Mouse (Mus musculus) brown adipose tissue, adult 24 weeks (tissue): Measurements from ENCODE around the gene Myog. TPM values are rescaled to one million over a fixed set of nuclear protein-coding genes. Genes with fewer than 3 reads are reported as not detected.
A peak's percentile ranks its signal among the peaks of the same experiment; 100 is the strongest.

Experiments
- H3K27ac ChIP-seq: fragments of 200-500 bp; replicated peaks from 2 replicates; pipeline ENCODE4 v1.5.1; 2012; ENCODE audit warnings: low read depth, mild to moderate bottlenecking, low read length
- H3K4me1 ChIP-seq: fragments of 200-500 bp; 2 replicates; pipeline ENCODE4 v1.6.1; 2012; ENCODE audit warnings: low read length, mixed read lengths; ENCODE audit not compliant: control insufficient read depth, insufficient read depth, insufficient read length
- H3K4me3 ChIP-seq: fragments of 200-500 bp; 2 replicates; pipeline ENCODE4 v1.5.1; 2012; ENCODE audit warnings: low read depth, mild to moderate bottlenecking, low read length, moderate library complexity; ENCODE audit not compliant: insufficient read depth
- polyA plus RNA-seq: library from polyadenylated mRNA; stranded (reverse); fragments of >200 nt; gene quantifications from 2 replicates; pipeline ENCODE4 v1.2.4, GENCODE M21; 2012; ENCODE audit not compliant: missing spikeins, insufficient read depth, insufficient read length

Gene Myog
- polyA plus RNA-seq, 1 experiment: not detected

DNA sequence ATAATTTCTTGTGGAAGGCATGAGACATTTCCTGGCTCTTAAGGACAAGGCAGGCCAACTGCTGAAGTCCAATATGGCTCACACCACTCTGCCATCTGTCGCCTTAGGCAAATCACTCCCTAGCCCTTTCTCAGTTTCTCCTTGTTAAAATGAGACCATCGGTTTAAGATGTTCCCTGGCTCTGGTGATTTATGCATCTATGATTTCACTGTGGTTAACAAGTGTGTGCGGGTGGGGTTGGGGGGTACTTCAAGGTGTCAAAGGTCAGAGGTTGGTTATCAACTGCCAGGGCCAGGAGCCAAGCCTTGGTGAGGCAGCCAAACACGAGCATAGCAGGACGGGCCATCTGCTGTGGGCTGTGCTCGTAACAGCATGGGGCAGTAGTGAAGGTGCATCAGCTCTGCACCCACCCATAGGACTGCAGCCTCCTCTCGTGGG lies 15.3 kb upstream of the Myog start:
- no peak overlapping the region for H3K27ac ChIP-seq
- no peak overlapping the region for H3K4me3 ChIP-seq
- no peaks in the 10 kb centered on the region for H3K4me1 ChIP-seq

DNA sequence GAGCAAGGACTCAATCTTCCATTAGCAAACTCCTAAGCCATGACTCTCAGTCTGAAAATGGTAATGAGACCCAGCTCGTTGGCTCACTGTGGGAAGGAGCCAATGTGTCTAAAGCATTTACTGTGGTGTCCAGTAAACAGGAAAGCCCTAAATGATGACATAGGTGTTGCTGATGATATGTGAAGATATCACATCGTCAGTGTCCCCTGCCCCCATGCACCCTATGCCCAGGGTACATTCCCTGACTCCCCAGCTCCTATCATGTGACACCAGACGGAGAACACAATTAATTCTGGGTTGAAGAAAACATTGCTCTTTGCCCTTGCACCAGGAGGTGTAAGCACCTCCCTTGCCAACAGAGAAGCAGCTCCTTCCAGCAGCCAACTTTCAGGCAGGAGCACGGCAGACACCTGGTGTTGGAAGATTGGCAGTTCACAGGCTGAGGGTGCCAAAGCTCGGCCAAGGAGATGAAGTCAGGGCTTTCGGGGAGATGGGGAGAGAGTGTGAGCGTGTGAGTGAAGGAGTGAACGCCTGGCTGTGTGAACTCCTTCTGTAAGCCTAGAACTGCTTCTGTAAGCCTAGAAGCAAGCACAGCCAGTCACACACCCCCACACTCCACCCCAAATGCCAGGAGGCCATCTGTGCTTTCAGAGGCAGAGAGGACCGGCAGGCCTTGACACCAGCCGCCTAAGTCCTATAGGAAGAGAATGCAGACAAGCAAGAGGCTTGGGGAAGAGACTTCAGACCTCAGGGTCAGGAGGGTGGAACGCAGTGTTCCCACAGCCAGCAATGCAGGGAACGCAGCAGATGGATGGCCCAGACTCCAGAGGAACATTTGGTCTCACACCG lies 13.9 kb upstream of the Myog start:
- no peaks in the 10 kb centered on the region for H3K4me1 ChIP-seq
- H3K27ac ChIP-seq: no peak overlapping the region
- no peak overlapping the region for H3K4me3 ChIP-seq

DNA sequence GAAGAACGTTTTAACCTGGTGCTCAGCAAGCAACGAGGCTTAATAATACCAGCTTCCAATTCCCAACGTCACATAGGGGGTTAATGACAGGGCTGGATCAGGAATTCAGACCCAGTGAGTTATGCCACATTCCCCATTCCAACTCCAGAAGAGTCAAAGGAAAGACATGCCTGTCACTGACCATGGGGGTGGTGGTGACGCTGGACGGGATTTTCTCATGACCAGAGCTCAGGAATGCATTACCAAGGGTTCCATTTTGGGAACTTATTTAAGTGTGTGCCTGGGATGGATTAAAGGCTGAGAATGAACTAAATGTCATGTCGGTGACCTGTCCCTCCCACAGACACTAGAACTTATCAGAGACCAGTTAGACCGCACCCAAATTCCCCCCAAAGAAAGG lies 13.0 kb upstream of the Myog start:
- no peak overlapping the region for H3K4me3 ChIP-seq
- H3K27ac ChIP-seq: no peak overlapping the region
- H3K4me1 ChIP-seq: no peaks in the 10 kb centered on the region

DNA sequence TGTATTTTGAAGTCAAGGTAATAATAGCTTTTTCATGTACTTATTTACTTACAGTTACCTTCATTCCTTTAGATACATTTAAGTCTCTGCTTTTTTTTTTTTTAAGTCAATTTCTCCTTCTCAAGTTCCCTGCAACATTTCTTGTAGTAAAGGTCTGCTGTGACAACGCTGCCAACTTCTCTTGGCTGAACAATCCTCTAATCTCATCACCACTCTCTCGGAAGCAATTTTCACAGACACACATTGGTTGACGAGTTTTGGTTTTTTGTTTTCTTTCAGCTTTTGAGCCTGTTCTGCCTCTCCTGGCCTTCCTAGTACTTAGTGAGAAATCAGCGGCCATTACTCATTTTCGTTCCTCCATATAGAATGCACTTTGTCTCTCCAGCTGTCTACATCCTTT lies 9.6 kb upstream of the Myog start:
- Histone ChIP-seq H3K27ac (no peak overlapping the region), H3K4me1 (no peaks in the 10 kb centered on the region)

DNA sequence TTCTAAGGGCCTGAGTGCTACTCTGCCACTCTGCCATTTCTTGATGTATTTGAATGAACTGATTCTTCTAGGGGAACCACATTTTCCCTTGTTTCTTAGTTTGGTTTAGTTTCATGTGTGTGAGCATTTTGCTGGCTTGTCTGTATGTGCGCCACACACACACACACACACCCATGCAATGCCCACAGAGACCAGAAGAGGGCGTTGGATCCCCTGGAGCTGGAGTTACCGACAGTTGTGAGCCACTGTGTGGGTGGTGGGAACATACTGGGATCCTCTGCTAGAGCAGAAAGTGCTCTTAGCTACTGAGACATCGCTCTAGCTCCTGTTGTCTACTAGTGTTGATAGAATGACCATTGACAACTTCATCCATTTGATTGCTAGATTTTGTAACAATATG lies 8.2 kb upstream of the Myog start:
- H3K27ac ChIP-seq: no peak overlapping the region
- H3K4me3 ChIP-seq: no peak overlapping the region
- no peaks in the 10 kb centered on the region for H3K4me1 ChIP-seq

More for the DNA sequence above, 9.6 kb upstream of the Myog start:
- no peak overlapping the region for H3K4me3 ChIP-seq

DNA sequence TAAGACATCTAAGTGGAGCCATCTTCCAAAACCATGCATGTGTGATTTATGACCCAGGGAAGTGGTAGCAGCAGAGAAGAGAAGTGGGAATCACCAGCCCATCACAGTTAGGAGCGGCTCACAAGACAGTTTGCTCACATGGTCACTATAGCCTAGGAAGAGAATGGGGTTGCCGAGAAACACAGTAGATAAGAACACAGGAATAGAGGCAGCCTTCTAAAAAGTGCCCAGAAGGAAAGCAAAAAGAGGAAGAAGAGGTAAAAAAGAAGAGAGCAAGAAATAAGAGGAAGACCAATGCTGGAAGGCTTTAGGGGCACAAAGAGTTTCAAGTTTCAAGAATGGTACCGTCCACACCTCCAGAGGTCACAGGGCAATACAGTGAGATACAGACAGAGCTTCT lies 7.4 kb upstream of the Myog start:
- no peak overlapping the region for H3K27ac ChIP-seq
- no peak overlapping the region for H3K4me3 ChIP-seq
- no peaks in the 10 kb centered on the region for H3K4me1 ChIP-seq

DNA sequence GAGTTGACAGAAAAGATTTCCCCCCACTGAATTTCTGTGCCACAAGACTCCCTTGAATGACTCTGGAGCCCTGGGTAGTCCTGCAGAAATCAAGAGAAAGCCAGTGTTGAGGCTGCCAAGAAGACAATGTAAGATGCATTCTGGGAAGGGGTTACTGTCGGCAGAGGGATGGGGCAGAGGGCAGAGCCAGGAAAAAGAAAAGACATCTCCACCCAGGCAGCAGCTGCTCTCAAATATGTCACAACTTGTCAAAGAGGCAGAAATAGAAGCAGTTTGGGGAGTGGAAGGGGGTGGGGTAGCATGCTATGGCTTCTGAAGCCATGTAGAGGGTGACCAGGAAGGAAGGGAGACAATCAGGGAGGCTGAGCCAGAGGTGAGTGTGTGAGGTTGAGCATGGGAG lies 6.7 kb upstream of the Myog start:
- no peak overlapping the region for H3K4me3 ChIP-seq
- H3K27ac ChIP-seq: no peak overlapping the region
- no peaks in the 10 kb centered on the region for H3K4me1 ChIP-seq

DNA sequence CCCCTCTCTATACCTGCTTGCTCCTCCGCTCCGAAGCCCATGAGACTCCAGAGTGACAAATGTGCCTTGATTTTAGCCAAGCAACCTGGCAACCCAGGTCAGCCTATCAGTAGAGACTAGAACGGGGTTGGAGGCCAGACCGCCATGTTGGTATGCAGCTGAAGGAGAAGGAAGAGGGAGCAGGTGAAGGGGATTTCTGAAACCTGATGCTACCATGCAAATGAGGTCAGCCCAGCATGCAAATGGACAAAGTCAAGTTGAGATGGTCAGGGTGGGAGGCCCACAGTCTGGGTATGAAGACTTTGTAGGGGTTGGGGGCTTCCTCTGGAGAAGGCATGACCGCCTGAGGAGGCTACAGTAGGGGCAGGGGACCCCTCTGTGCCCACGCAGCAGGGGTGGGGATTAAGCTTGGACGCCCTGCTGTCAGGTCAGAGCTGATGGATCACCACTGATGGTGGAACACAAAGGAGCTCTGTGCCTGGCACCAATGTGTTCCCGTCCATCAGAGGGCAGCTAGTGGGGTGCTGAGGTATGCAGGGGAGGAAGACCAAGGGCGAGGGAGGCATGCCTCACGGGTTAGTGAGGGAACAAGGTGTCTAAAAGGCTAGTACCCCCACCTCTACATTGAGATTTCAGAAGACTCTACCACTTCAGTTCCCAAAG lies 4.2 kb upstream of the Myog start:
- no peak overlapping the region for H3K27ac ChIP-seq
- no peak overlapping the region for H3K4me3 ChIP-seq
- no peaks in the 10 kb centered on the region for H3K4me1 ChIP-seq

DNA sequence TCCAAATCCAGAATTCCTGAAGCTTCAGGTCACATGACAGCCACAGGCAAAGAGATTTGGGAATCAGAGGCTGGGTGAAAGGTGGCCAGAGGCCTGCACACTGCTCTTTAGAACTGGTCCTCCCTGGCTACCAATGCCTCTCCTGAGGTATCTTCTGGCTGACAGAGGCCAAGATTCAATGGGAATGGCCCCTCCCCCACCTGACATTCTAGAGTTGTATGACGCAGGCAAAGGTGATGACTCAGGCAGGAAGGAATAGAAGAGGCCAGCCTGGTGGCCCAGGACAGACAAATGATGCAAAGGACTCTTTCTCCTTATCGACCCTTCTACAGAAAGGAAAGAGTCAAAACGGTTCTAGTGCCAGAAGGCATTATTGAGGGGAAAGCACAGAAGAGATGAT lies 1.6 kb upstream of the Myog start:
- Histone ChIP-seq H3K27ac (no peak overlapping the region), H3K4me1 (peaks cover 18% of the 10 kb centered on the region), H3K4me3 (no peak overlapping the region)

DNA sequence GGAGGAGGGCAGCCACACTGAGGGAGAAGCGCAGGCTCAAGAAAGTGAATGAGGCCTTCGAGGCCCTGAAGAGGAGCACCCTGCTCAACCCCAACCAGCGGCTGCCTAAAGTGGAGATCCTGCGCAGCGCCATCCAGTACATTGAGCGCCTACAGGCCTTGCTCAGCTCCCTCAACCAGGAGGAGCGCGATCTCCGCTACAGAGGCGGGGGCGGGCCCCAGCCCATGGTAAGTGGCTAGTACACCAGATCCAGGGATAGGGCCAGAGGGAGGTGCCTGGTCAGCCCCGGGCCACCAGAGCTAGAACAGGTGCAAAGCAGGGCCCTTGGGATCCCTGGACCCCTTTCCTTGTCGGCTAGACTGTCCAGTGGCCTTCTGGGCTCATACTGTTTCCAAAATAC lies 511 bp downstream of the Myog start:
- no peak overlapping the region for H3K27ac ChIP-seq
- H3K4me1 ChIP-seq: peaks cover 21% of the 10 kb centered on the region
- H3K4me3 ChIP-seq: no peak overlapping the region

DNA sequence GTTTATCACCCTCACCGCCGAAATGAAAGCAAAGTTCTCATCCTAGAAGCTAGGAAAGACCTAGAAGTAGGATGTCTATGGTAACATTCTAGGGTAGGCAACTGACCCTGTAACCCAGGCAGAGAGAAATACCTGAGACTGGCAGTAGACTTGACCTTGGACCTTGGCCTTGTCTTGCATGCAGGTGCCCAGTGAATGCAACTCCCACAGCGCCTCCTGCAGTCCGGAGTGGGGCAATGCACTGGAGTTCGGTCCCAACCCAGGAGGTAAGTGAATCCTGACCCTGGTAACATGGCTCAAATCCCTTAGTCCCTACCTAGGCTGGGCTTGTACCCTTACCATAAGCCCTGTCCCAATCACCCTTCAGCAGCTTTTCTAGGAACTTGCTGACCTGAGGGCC lies 1.1 kb downstream of the Myog start:
- Histone ChIP-seq H3K27ac (peak overlapping the region; percentile 36; the same call in 1 of the 2 replicates), H3K4me3 (no peak overlapping the region), H3K4me1 (peaks cover 21% of the 10 kb centered on the region)

DNA sequence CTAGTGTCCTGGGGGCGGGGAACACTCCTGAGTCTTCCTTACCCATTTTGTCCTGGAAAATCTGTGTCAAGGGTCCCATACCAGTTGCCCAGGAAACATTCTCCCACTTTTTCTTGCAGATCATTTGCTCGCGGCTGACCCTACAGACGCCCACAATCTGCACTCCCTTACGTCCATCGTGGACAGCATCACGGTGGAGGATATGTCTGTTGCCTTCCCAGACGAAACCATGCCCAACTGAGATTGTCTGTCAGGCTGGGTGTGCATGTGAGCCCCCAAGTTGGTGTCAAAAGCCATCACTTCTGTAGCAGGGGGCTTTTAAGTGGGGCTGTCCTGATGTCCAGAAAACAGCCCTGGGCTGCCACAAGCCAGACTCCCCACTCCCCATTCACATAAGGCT lies 1.8 kb downstream of the Myog start:
- H3K4me3 ChIP-seq: no peak overlapping the region
- H3K4me1 ChIP-seq: peaks cover 21% of the 10 kb centered on the region
- peak overlapping the region; percentile 36 for H3K27ac ChIP-seq

DNA sequence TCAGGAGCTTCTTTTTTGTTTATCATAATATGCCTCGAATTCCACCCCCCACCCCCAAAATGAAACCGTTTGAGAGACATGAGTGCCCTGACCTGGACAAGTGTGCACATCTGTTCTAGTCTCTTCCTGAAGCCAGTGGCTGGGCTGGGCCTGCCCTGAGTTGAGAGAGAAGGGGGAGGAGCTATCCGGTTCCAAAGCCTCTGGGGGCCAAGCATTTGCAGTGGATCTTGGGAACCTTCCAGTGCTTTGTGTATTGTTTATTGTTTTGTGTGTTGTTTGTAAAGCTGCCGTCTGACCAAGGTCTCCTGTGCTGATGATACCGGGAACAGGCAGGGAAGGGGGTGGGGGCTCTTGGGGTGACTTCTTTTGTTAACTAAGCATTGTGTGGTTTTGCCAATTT lies 2.3 kb downstream of the Myog start:
- H3K27ac ChIP-seq: peak overlapping the region; percentile 36
- H3K4me1 ChIP-seq: peaks cover 21% of the 10 kb centered on the region
- no peak overlapping the region for H3K4me3 ChIP-seq

DNA sequence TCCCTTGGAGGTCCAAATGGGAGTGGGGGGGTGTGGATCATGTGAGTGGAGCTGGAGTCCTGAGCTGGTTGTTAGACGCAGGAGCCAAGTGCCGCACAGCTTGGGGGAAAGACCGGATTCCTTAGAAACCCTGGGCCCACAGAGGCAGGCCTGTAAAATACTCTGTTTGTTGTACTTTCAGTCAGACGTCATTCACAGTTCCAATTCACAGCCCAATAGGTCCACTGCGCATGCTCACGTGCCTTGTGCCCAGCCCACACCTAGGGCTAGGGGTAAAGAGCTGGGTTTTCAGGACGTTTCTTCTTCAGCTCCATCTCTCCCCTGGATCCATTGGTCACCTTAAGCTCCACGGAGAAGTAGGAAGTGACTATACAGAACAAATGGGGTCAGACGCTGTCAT lies 2.8 kb downstream of the Myog start:
- Histone ChIP-seq H3K4me3 (no peak overlapping the region), H3K4me1 (peaks cover 24% of the 10 kb centered on the region), H3K27ac (peak overlapping the region; percentile 93)

DNA sequence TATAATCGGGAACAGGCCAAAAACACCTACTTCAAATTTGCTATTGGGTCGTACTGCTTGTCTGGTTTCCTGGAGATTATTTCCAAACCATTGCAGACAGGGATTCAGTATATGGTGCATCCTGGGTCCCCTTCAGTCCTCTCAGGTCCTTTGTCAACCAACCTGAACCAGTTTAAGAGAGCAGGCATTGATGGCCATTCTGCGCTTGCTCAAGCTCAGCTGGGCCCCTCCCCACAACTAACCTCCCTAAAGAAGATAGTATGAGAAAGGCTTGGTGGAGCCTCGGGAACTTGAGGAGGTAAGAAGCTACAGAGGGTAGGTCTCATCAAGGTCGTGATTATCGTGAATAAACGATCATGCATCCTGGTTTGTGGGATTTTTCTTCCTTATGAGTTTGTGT lies 3.5 kb downstream of the Myog start:
- no peak overlapping the region for H3K4me3 ChIP-seq
- H3K4me1 ChIP-seq: peaks cover 25% of the 10 kb centered on the region
- peak overlapping the region; percentile 93 for H3K27ac ChIP-seq
